Mouse (Mus musculus): ENCODE measurements around the gene Dnah7b.
"Not testable (repeated sequence)": the region's sequence is repeated elsewhere in the genome, so short reads cannot be mapped to it uniquely, and the experiment has no call there.

The Dnah7b gene

GRCm38 (mm10) chr1:46066015-46066414 lies at the start of gene Dnah7b:
Dnah7b (plus strand) TSS chr1:46066315.
- no peak for DNase-seq (ENCODE audit: low read depth, low spot score)

- peak; percentile 53 for DNase-seq (ENCODE audit: low read depth, low spot score)
These were observed 47.6 kb upstream of the Dnah7b start for GRCm38 (mm10) chr1:46018382-46018977.

- peak; percentile 62 for DNase-seq (ENCODE audit: low read depth, low spot score)
These were observed 43.9 kb upstream of the Dnah7b start for GRCm38 (mm10) chr1:46022262-46022661.

- DNase-seq (ENCODE audit: low read depth, low spot score), result no peak
These were observed 34.0 kb upstream of the Dnah7b start for GRCm38 (mm10) chr1:46031993-46032555.

- no peak for DNase-seq (ENCODE audit: low read depth, low spot score)
These were observed 17.9 kb upstream of the Dnah7b start for GRCm38 (mm10) chr1:46048188-46048587.

- peak; percentile 68 for DNase-seq (ENCODE audit: low read depth, low spot score)
These were observed 553 bp downstream of the Dnah7b start for GRCm38 (mm10) chr1:46066484-46067251.

- peak; percentile 6 for DNase-seq (ENCODE audit: low read depth, low spot score)
These were observed 2.7 kb downstream of the Dnah7b start for GRCm38 (mm10) chr1:46068787-46069186.

- no peak for DNase-seq (ENCODE audit: low read depth, low spot score)
These were observed 11.8 kb downstream of the Dnah7b start for GRCm38 (mm10) chr1:46077891-46078290.

GRCm38 (mm10) chr1:46100484-46100883 lies 34.4 kb downstream of the Dnah7b start:
- no peak for DNase-seq (ENCODE audit: low read depth, low spot score)

- DNase-seq (ENCODE audit: low read depth, low spot score), result not testable (repeated sequence)
These were observed 46.5 kb downstream of the Dnah7b start for GRCm38 (mm10) chr1:46112606-46113005.

GRCm38 (mm10) chr1:46117179-46117578 lies 51.1 kb downstream of the Dnah7b start:
- DNase-seq (ENCODE audit: low read depth, low spot score), result not testable (repeated sequence)

GRCm38 (mm10) chr1:46128058-46128457 lies 61.9 kb downstream of the Dnah7b start:
- no peak for DNase-seq (ENCODE audit: low read depth, low spot score)

- DNase-seq (ENCODE audit: low read depth, low spot score), result not testable (repeated sequence)
These were observed 130.7 kb downstream of the Dnah7b start for GRCm38 (mm10) chr1:46196835-46197234.

- peak; percentile 39 for DNase-seq (ENCODE audit: low read depth, low spot score)
These were observed 135.1 kb downstream of the Dnah7b start for GRCm38 (mm10) chr1:46201169-46201568.

GRCm38 (mm10) chr1:46210014-46210588 lies 144.0 kb downstream of the Dnah7b start:
- not testable (repeated sequence) for DNase-seq (ENCODE audit: low read depth, low spot score)

- not testable (repeated sequence) for DNase-seq (ENCODE audit: low read depth, low spot score)
These were observed 156.6 kb downstream of the Dnah7b start for GRCm38 (mm10) chr1:46222704-46223103.

GRCm38 (mm10) chr1:46226136-46226535 lies 160.0 kb downstream of the Dnah7b start:
- not testable (repeated sequence) for DNase-seq (ENCODE audit: low read depth, low spot score)

- not testable (repeated sequence) for DNase-seq (ENCODE audit: low read depth, low spot score)
These were observed 202.7 kb downstream of the Dnah7b start for GRCm38 (mm10) chr1:46268841-46269240.

GRCm38 (mm10) chr1:46271927-46272326 lies 205.8 kb downstream of the Dnah7b start:
- DNase-seq (ENCODE audit: low read depth, low spot score), result no peak

- DNase-seq (ENCODE audit: low read depth, low spot score), result not testable (repeated sequence)
These were observed 212.2 kb downstream of the Dnah7b start for GRCm38 (mm10) chr1:46278057-46278910.

- DNase-seq (ENCODE audit: low read depth, low spot score), result not testable (repeated sequence)
These were observed 212.9 kb downstream of the Dnah7b start for GRCm38 (mm10) chr1:46278911-46279565.
